Mouse (Mus musculus): ENCODE data around the gene Borcs5. TPM values are rescaled to one million over a fixed set of nuclear protein-coding genes. Genes with fewer than 3 reads are reported as not detected.

Borcs5 gene
- polyA plus RNA-seq, 1 experiment from 2014 or later, result 17.2 TPM

DNA sequence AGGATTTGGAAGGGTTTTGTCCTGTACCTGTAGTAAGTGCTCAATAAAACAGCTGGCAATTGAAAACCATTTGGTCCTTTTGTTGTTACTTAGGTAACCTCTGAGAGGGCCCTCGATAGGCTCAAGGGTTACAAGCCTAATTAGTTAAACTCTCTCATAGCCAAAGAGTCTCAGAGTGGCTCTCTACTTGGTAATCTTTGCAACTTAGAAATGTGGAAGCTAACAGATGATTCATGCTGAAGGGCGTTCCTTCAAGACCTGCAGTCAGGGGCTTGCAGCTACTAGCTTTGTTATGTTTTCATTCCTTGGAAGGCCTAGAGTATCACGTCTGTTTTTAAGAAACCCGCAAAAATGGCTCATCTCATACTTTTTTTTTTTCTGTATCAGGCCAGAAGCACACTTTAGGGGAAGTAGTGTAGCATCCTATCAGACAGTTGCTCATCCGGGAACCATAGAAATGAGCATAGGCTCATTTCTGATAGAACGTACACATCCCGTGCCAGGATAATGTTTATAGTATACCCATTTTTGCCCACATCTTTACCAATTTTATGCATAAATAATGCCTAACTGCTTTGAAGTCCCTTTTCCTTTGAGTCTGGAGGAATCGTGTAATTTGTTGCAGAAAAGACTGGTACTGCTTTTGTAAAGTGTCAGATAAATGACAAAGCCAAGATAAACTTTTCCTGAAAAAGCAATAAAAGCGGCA, 2.6 kb downstream of the Borcs5 start:
- ATAC-seq (ENCODE audit: insufficient number of reproducible peaks, insufficient read depth, low FRiP score, low read depth), result no peak
- Histone ChIP-seq H3K9me3 (ENCODE audit: control insufficient read depth, low read length) (no peaks in the 10 kb centered on the region), H3K27ac (replicated peaks in 1 of 2; ENCODE audit: control insufficient read depth in 1 of 2, insufficient read depth in 1 of 2, low read depth in 2 of 2, low read length in 2 of 2) (no peak overlapping the region), H3K4me2 (ENCODE audit: low read length) (peak overlapping the region; percentile 83), H3K4me1 (ENCODE audit: control insufficient read depth in 2 of 2, insufficient read depth in 2 of 2, low read length in 2 of 2) (0 out of 4 replicates have a peak, but pooled peaks cover 0 to 7% of the 10 kb centered on the region in 2 experiments), H3K27me3 (ENCODE audit: control insufficient read depth, insufficient read depth, low read length) (no peaks in the 10 kb centered on the region), H3K36me3 (ENCODE audit: control insufficient read depth, insufficient read depth, low read length) (peaks cover 12% of the 10 kb centered on the region; the same call in 1 of the 2 replicates), H3K4me3 (ENCODE audit: control insufficient read depth in 1 of 2, insufficient read depth in 1 of 2, low read depth in 1 of 2, low read length in 2 of 2) (peak overlapping the region; percentile 74 to 86; a peak in 3 of 4 replicates), H3K9ac (ENCODE audit: low read length) (peak overlapping the region; percentile 89)
- WGBS, result 72% methylated on average over 9 of the region's 9 CpGs

- 0 out of 4 replicates have a peak, but pooled peaks cover 0 to 7% of the 10 kb centered on the region in 2 experiments for H3K4me1 ChIP-seq (ENCODE audit: control insufficient read depth in 2 of 2, insufficient read depth in 2 of 2, low read length in 2 of 2)
- 89% methylated on average over 5 of the region's 5 CpGs for WGBS
- no peak overlapping the region for H3K4me2 ChIP-seq (ENCODE audit: low read length)
- no peak overlapping the region for H3K27ac ChIP-seq (replicated peaks in 1 of 2; ENCODE audit: control insufficient read depth in 1 of 2, insufficient read depth in 1 of 2, low read depth in 2 of 2, low read length in 2 of 2)
- no peaks in the 10 kb centered on the region for H3K27me3 ChIP-seq (ENCODE audit: control insufficient read depth, insufficient read depth, low read length)
- H3K36me3 ChIP-seq (ENCODE audit: control insufficient read depth, insufficient read depth, low read length), result peaks cover 12% of the 10 kb centered on the region; the same call in 1 of the 2 replicates
- no peak overlapping the region for H3K4me3 ChIP-seq (ENCODE audit: control insufficient read depth in 1 of 2, insufficient read depth in 1 of 2, low read depth in 1 of 2, low read length in 2 of 2)
- H3K9me3 ChIP-seq (ENCODE audit: control insufficient read depth, low read length), result no peaks in the 10 kb centered on the region
- H3K9ac ChIP-seq (ENCODE audit: low read length), result no peak overlapping the region
- no peak for ATAC-seq (ENCODE audit: insufficient number of reproducible peaks, insufficient read depth, low FRiP score, low read depth)
Observed at GRCm38 (mm10) chr6:134643296-134643695, 4.0 kb downstream of the Borcs5 start.

GRCm38 (mm10) chr6:134646835-134647234, 7.5 kb downstream of the Borcs5 start:
- no peak overlapping the region for H3K27ac ChIP-seq (replicated peaks in 1 of 2; ENCODE audit: control insufficient read depth in 1 of 2, insufficient read depth in 1 of 2, low read depth in 2 of 2, low read length in 2 of 2)
- no peaks in the 10 kb centered on the region for H3K27me3 ChIP-seq (ENCODE audit: control insufficient read depth, insufficient read depth, low read length)
- ATAC-seq (ENCODE audit: insufficient number of reproducible peaks, insufficient read depth, low FRiP score, low read depth), result no peak
- no peak overlapping the region for H3K4me2 ChIP-seq (ENCODE audit: low read length)
- peaks cover 12% of the 10 kb centered on the region; the same call in 1 of the 2 replicates for H3K36me3 ChIP-seq (ENCODE audit: control insufficient read depth, insufficient read depth, low read length)
- H3K4me1 ChIP-seq (ENCODE audit: control insufficient read depth in 2 of 2, insufficient read depth in 2 of 2, low read length in 2 of 2), result peaks cover 0 to 10% of the 10 kb centered on the region in 2 experiments; a peak in 1 of 4 replicates
- no peak overlapping the region for H3K9ac ChIP-seq (ENCODE audit: low read length)
- H3K4me3 ChIP-seq (ENCODE audit: control insufficient read depth in 1 of 2, insufficient read depth in 1 of 2, low read depth in 1 of 2, low read length in 2 of 2), result no peak overlapping the region
- no peaks in the 10 kb centered on the region for H3K9me3 ChIP-seq (ENCODE audit: control insufficient read depth, low read length)
- WGBS, result 88% methylated on average over 6 of the region's 6 CpGs

DNA sequence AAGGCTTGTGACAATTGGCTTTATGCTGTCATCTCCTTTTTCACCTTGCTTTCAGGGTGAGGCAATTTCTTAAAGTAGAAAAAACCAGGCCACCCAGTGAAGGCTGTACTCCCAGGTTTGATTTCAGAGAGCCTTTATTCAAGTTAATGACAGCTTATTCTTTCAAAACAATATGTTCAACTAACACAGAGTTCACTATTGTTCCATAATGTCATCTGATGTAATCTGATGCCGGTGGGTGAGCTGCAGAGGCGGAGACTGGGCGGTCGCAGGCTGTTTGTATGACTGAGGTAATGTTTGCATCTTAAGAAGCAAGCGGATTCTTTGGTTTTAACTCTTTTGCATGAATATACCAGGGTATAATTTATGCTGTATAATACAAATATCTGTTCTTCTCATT, 8.3 kb downstream of the Borcs5 start:
- WGBS, result 61% methylated on average over 5 of the region's 5 CpGs
- peaks cover 0 to 9% of the 10 kb centered on the region in 2 experiments; a peak in 1 of 4 replicates for H3K4me1 ChIP-seq (ENCODE audit: control insufficient read depth in 2 of 2, insufficient read depth in 2 of 2, low read length in 2 of 2)
- peaks cover 12% of the 10 kb centered on the region; the same call in 1 of the 2 replicates for H3K36me3 ChIP-seq (ENCODE audit: control insufficient read depth, insufficient read depth, low read length)
- H3K4me2 ChIP-seq (ENCODE audit: low read length), result no peak overlapping the region
- no peaks in the 10 kb centered on the region for H3K9me3 ChIP-seq (ENCODE audit: control insufficient read depth, low read length)
- no peaks in the 10 kb centered on the region for H3K27me3 ChIP-seq (ENCODE audit: control insufficient read depth, insufficient read depth, low read length)
- no peak overlapping the region for H3K4me3 ChIP-seq (ENCODE audit: control insufficient read depth in 1 of 2, insufficient read depth in 1 of 2, low read depth in 1 of 2, low read length in 2 of 2)
- no peak for ATAC-seq (ENCODE audit: insufficient number of reproducible peaks, insufficient read depth, low FRiP score, low read depth)
- H3K27ac ChIP-seq (replicated peaks in 1 of 2; ENCODE audit: control insufficient read depth in 1 of 2, insufficient read depth in 1 of 2, low read depth in 2 of 2, low read length in 2 of 2), result 0 out of 4 replicates have a peak overlapping the region, but pooled peaks of 1 of the 2 experiments have one; percentile 37
- H3K9ac ChIP-seq (ENCODE audit: low read length), result no peak overlapping the region

- Histone ChIP-seq H3K36me3 (ENCODE audit: control insufficient read depth, insufficient read depth, low read length) (peaks cover 12% of the 10 kb centered on the region; the same call in 1 of the 2 replicates), H3K4me2 (ENCODE audit: low read length) (no peak overlapping the region), H3K4me1 (ENCODE audit: control insufficient read depth in 2 of 2, insufficient read depth in 2 of 2, low read length in 2 of 2) (peaks cover 0 to 9% of the 10 kb centered on the region in 2 experiments; a peak in 1 of 4 replicates), H3K27ac (replicated peaks in 1 of 2; ENCODE audit: control insufficient read depth in 1 of 2, insufficient read depth in 1 of 2, low read depth in 2 of 2, low read length in 2 of 2) (no peak overlapping the region), H3K9me3 (ENCODE audit: control insufficient read depth, low read length) (no peaks in the 10 kb centered on the region), H3K27me3 (ENCODE audit: control insufficient read depth, insufficient read depth, low read length) (no peaks in the 10 kb centered on the region), H3K9ac (ENCODE audit: low read length) (no peak overlapping the region), H3K4me3 (ENCODE audit: control insufficient read depth in 1 of 2, insufficient read depth in 1 of 2, low read depth in 1 of 2, low read length in 2 of 2) (no peak overlapping the region)
- no peak for ATAC-seq (ENCODE audit: insufficient number of reproducible peaks, insufficient read depth, low FRiP score, low read depth)
- 81% methylated on average over 5 of the region's 5 CpGs for WGBS
Observed at GRCm38 (mm10) chr6:134648356-134648755, 9.0 kb downstream of the Borcs5 start.

- H3K4me2 ChIP-seq (ENCODE audit: low read length), result no peak overlapping the region
- ATAC-seq (ENCODE audit: insufficient number of reproducible peaks, insufficient read depth, low FRiP score, low read depth), result no peak
- 70% methylated on average over 4 of the region's 4 CpGs for WGBS
Observed at GRCm38 (mm10) chr6:134656527-134656926, 17.2 kb downstream of the Borcs5 start.

GRCm38 (mm10) chr6:134659108-134659958, 20.0 kb downstream of the Borcs5 start:
- no peak overlapping the region for H3K4me3 ChIP-seq (ENCODE audit: control insufficient read depth in 1 of 2, insufficient read depth in 1 of 2, low read depth in 1 of 2, low read length in 2 of 2)
- H3K27me3 ChIP-seq (ENCODE audit: control insufficient read depth, insufficient read depth, low read length), result no peaks in the 10 kb centered on the region
- no peak overlapping the region for H3K9ac ChIP-seq (ENCODE audit: low read length)
- no peak overlapping the region for H3K27ac ChIP-seq (replicated peaks in 1 of 2; ENCODE audit: control insufficient read depth in 1 of 2, insufficient read depth in 1 of 2, low read depth in 2 of 2, low read length in 2 of 2)
- peaks cover 0 to 12% of the 10 kb centered on the region in 2 experiments; a peak in 1 of 4 replicates for H3K4me1 ChIP-seq (ENCODE audit: control insufficient read depth in 2 of 2, insufficient read depth in 2 of 2, low read length in 2 of 2)
- H3K4me2 ChIP-seq (ENCODE audit: low read length), result 0 out of 2 replicates have a peak overlapping the region, but pooled peaks have one; percentile 33
- no peaks in the 10 kb centered on the region for H3K9me3 ChIP-seq (ENCODE audit: control insufficient read depth, low read length)
- no peaks in the 10 kb centered on the region for H3K36me3 ChIP-seq (ENCODE audit: control insufficient read depth, insufficient read depth, low read length)
- WGBS, result 14% methylated on average over 9 of the region's 9 CpGs
- 0 out of 2 replicates have a peak, but pooled peaks have one; percentile 64 for ATAC-seq (ENCODE audit: insufficient number of reproducible peaks, insufficient read depth, low FRiP score, low read depth)

More at GRCm38 (mm10) chr6:134656527-134656926, 17.2 kb downstream of the Borcs5 start:
- H3K36me3 ChIP-seq (ENCODE audit: control insufficient read depth, insufficient read depth, low read length), result no peaks in the 10 kb centered on the region
- H3K9me3 ChIP-seq (ENCODE audit: control insufficient read depth, low read length), result no peaks in the 10 kb centered on the region
- peak overlapping the region; percentile 66 to 75 for H3K27ac ChIP-seq (replicated peaks in 1 of 2; ENCODE audit: control insufficient read depth in 1 of 2, insufficient read depth in 1 of 2, low read depth in 2 of 2, low read length in 2 of 2)
- H3K4me3 ChIP-seq (ENCODE audit: control insufficient read depth in 1 of 2, insufficient read depth in 1 of 2, low read depth in 1 of 2, low read length in 2 of 2), result no peak overlapping the region
- peaks cover 0 to 12% of the 10 kb centered on the region in 2 experiments; a peak in 1 of 4 replicates for H3K4me1 ChIP-seq (ENCODE audit: control insufficient read depth in 2 of 2, insufficient read depth in 2 of 2, low read length in 2 of 2)
- H3K9ac ChIP-seq (ENCODE audit: low read length), result 0 out of 2 replicates have a peak overlapping the region, but pooled peaks have one; percentile 16
- H3K27me3 ChIP-seq (ENCODE audit: control insufficient read depth, insufficient read depth, low read length), result no peaks in the 10 kb centered on the region

Data from heart, embryonic 14.5 days (tissue).